ENCODE assay signal across 7 mouse cellular contexts in the genomic region with DNA sequence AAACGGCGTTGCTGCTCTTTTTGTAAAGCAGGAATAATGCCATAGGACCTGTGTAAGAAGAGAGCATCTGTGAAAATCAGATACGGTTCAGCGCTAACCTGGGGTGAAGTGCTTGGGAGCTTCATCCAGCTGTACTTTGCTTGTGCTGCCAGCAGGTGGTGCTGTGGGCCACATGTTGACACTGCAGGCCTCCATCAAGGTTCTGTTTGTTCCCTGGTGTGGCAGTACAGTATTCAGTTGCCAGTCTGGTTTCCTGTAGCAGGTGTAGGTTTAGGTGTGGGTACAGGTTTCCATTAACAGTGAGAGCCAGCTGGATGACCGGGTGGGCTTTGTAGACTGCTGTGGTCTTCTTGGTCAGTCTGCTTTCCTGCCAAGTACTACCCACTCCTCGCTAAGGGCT. TPM values are rescaled to one million over a fixed set of nuclear protein-coding genes. Genes with fewer than 3 reads are reported as not detected.
A peak's percentile ranks its signal among the peaks of the same experiment; 100 is the strongest.
DNase-seq lines count a peak whose midpoint lies in the region; ATAC-seq and TF ChIP-seq lines count a peak whose summit lies in the region.

No protein-coding gene starts in this region.

- H3K4me2 ChIP-seq in intestine, embryonic 16.5 days (ENCODE audit: low read depth, low read length): no peak overlapping the region

- peak; percentile 78 for DNase-seq in adipocyte (ENCODE audit: low spot score)
- DNase-seq in gastrocnemius, postnatal 14 days: peak; percentile 69
- DNase-seq in left cerebral cortex, postnatal 14 days (ENCODE audit: low spot score in 2 of 2): peak; percentile 61 to 71
- DNase-seq in midbrain, embryonic 10.5 days (ENCODE audit: low spot score): peak; percentile 72

- H3K4me1 ChIP-seq in cortical plate, adult 2 months (ENCODE audit: control insufficient read depth, insufficient read depth, low read length): no peaks in the 10 kb centered on the region
- no peaks in the 10 kb centered on the region for H3K4me1 ChIP-seq in intestine, embryonic 16.5 days (ENCODE audit: control insufficient read depth, insufficient read depth, low read length)
- H3K4me1 ChIP-seq in midbrain, embryonic 10.5 days: peaks cover 5% of the 10 kb centered on the region; the same call in 1 of the 2 replicates
- H3K4me1 ChIP-seq in small intestine, adult 2 months (ENCODE audit: control insufficient read depth, insufficient read depth, insufficient read length, low read length): peaks cover 5% of the 10 kb centered on the region; the same call in 1 of the 2 replicates

- H3K27ac ChIP-seq in cortical plate, adult 2 months (ENCODE audit: insufficient read depth, low read length): no peak overlapping the region
- H3K27ac ChIP-seq in intestine, embryonic 16.5 days (ENCODE audit: low read length): no peak overlapping the region
- H3K27ac ChIP-seq in midbrain, embryonic 10.5 days (replicated peaks): no peak overlapping the region
- H3K27ac ChIP-seq in small intestine, adult 2 months (ENCODE audit: insufficient read depth, low read depth, low read length): no peak overlapping the region

- peak; percentile 74 for ATAC-seq in intestine, embryonic 16.5 days

- TF ChIP-seq POLR2A in cortical plate, adult 2 months (IDR thresholded peaks at IDR 0.05; ENCODE audit: extremely low read depth, insufficient read depth, low read length): no peak
- no peak for TF ChIP-seq POLR2A in small intestine, adult 2 months (IDR thresholded peaks at IDR 0.05; ENCODE audit: low read depth, low read length)

- H3K9ac ChIP-seq in intestine, embryonic 16.5 days (ENCODE audit: low read depth, low read length): no peak overlapping the region

- no peaks in the 10 kb centered on the region for H3K9me3 ChIP-seq in intestine, embryonic 16.5 days (ENCODE audit: control insufficient read depth, low read length)
- no peaks in the 10 kb centered on the region for H3K9me3 ChIP-seq in midbrain, embryonic 10.5 days (replicated peaks)

- 44% methylated on average over 6 of the region's 6 CpGs for WGBS in intestine, embryonic 16.5 days
- 49% methylated on average over 6 of the region's 6 CpGs for WGBS in midbrain, embryonic 10.5 days
- WGBS in small intestine, adult 2 months: 46% methylated on average over 6 of the region's 6 CpGs

- no peaks in the 10 kb centered on the region; the same call in none of the 2 replicates for H3K36me3 ChIP-seq in intestine, embryonic 16.5 days (ENCODE audit: control insufficient read depth, insufficient read depth, low read length)
- H3K36me3 ChIP-seq in midbrain, embryonic 10.5 days: peaks cover 68% of the 10 kb centered on the region
- H3K36me3 ChIP-seq in small intestine, adult 2 months (ENCODE audit: control insufficient read depth, insufficient read depth, low read length): no peaks in the 10 kb centered on the region

- TF ChIP-seq CTCF in cortical plate, adult 2 months (IDR thresholded peaks at IDR 0.05; ENCODE audit: extremely low read depth, insufficient read depth, low read length): peak; percentile 91
- peak; percentile 91; the same call in 1 of the 2 replicates for TF ChIP-seq CTCF in small intestine, adult 2 months (IDR thresholded peaks at IDR 0.05; ENCODE audit: extremely low read depth, insufficient read length, insufficient replicate concordance, low read depth, low read length)

- no peak overlapping the region for H3K4me3 ChIP-seq in cortical plate, adult 2 months (ENCODE audit: insufficient read depth, low read length)
- H3K4me3 ChIP-seq in intestine, embryonic 16.5 days (ENCODE audit: low read length): no peak overlapping the region
- no peak overlapping the region for H3K4me3 ChIP-seq in midbrain, embryonic 10.5 days
- no peak overlapping the region for H3K4me3 ChIP-seq in small intestine, adult 2 months (ENCODE audit: low read depth, low read length)

- intact Hi-C loops in gastrocnemius, postnatal 14 days (cut with DNase I; ENCODE audit: low total_unique reads): loop anchor here (2.0 kb wide), 1 partner anchor 381 kb away; no protein-coding TSS in a partner anchor
- intact Hi-C loops in left cerebral cortex, postnatal 14 days (cut with DNase I): no loop called here

- no peaks in the 10 kb centered on the region for H3K27me3 ChIP-seq in intestine, embryonic 16.5 days (replicated peaks; ENCODE audit: control insufficient read depth, insufficient read depth, low read length)
- H3K27me3 ChIP-seq in midbrain, embryonic 10.5 days (ENCODE audit: low read depth, poor library complexity, severe bottlenecking): no peaks in the 10 kb centered on the region
- no peaks in the 10 kb centered on the region for H3K27me3 ChIP-seq in small intestine, adult 2 months (ENCODE audit: control insufficient read depth, insufficient read depth, low read length)

RNA-seq across cellular contexts. Expression of a gene that starts 8.5 kb away (rescaled TPM):
- 6.5 and 6.7 TPM in 2 replicates for polyA plus RNA-seq in cortical plate, adult 2 months (2012; rRNA removed)
- 10 to 100 TPM; 12.4 to 14.8 TPM for total RNA-seq in gastrocnemius, postnatal 14 days (2021)
- polyA plus RNA-seq in intestine, embryonic 16.5 days (2015; fragmentation: Nextera tagmentation; extraction: Ambion mirVana): 44.4 and 49.1 TPM in 2 replicates
- 1 to 10 TPM; 6.8 to 9.2 TPM for total RNA-seq in left cerebral cortex, postnatal 14 days (2021)
- polyA plus RNA-seq in midbrain, embryonic 10.5 days (2016; fragmentation: Nextera tagmentation; extraction: Ambion mirVana): 95.5 and 119 TPM in 2 replicates
- 0.76 and 0.87 TPM in 2 replicates for polyA plus RNA-seq in small intestine, adult 2 months (2012; rRNA removed)
